Mouse (Mus musculus) lung, postnatal 0 days (tissue): ENCODE data around the gene Wdr38. TPM values are rescaled to one million over a fixed set of nuclear protein-coding genes. Genes with fewer than 3 reads are reported as not detected.
A peak's percentile ranks its signal among the peaks of the same experiment; 100 is the strongest.

ENCODE experiments used
- ATAC-seq: fragments of 200-750 bp; cut with Nextera tagmentation; 2 replicates; pipeline ENCODE4 v1.8.0; 2017; ENCODE audit warnings: moderate library complexity
- DNase-seq: peaks from one replicate; pipeline ENCODE4 v3.0.0-alpha.2; 2016; ENCODE audit warnings: low spot score
- H3K27ac ChIP-seq: fragments of 300-500 bp; sonication (generic); 2 replicates; pipeline ENCODE4 v1.5.1; 2014; ENCODE audit warnings: antibody characterized with exemption, mild to moderate bottlenecking, low read length, mixed read lengths
- H3K27me3 ChIP-seq: fragments of 300-500 bp; sonication (generic); replicated peaks from 2 replicates; pipeline ENCODE4 v1.6.1; 2014; ENCODE audit warnings: low read length, mixed read lengths; ENCODE audit not compliant: insufficient read depth
- H3K36me3 ChIP-seq: fragments of 300-500 bp; sonication (generic); 2 replicates; pipeline ENCODE4 v1.6.1; 2014; ENCODE audit warnings: low read length, mixed read lengths; ENCODE audit not compliant: insufficient read depth
- H3K4me1 ChIP-seq: fragments of 300-500 bp; sonication (generic); 2 replicates; pipeline ENCODE4 v1.6.1; 2014; ENCODE audit warnings: antibody characterized with exemption, low read depth, low read length, mixed read lengths; ENCODE audit not compliant: insufficient read depth
- H3K4me2 ChIP-seq: fragments of 300-500 bp; sonication (generic); replicated peaks from 2 replicates; pipeline ENCODE4 v1.6.1; 2014; ENCODE audit warnings: low read depth, mild to moderate bottlenecking, low read length, moderate library complexity, mixed read lengths
- H3K4me3 ChIP-seq: fragments of 300-500 bp; sonication (generic); 2 replicates; pipeline ENCODE4 v1.5.1; 2014; ENCODE audit warnings: low read depth, low read length
- H3K9ac ChIP-seq: fragments of 300-500 bp; sonication (generic); replicated peaks from 2 replicates; pipeline ENCODE4 v1.6.1; 2014; ENCODE audit warnings: low read depth, mild to moderate bottlenecking
- H3K9me3 ChIP-seq: fragments of 300-500 bp; sonication (generic); 2 replicates; pipeline ENCODE4 v1.6.1; 2016; ENCODE audit warnings: low read length, mixed read lengths
- CTCF ChIP-seq: IDR thresholded peaks from 2 replicates; pipeline ENCODE4 v1.5.1; 2016; ENCODE audit warnings: antibody characterized with exemption, mild to moderate bottlenecking
- EP300 ChIP-seq: IDR thresholded peaks from 2 replicates; pipeline ENCODE4 v1.6.1; 2016; ENCODE audit warnings: antibody characterized with exemption, mild to moderate bottlenecking, control low read depth
- WGBS: fragments of 180-500 bp; shearing (Covaris S2); extraction: QIAGEN DNeasy Blood & Tissue Kit; methylation state at CpG from one replicate; pipeline ENCODE4 v1.1.7; 2014; 5-methylcytosine and 5-hydroxymethylcytosine counted together
- polyA plus RNA-seq: library from polyadenylated mRNA; unstranded; fragments of >200 nt; fragmentation: Nextera tagmentation; extraction: Ambion mirVana; gene quantifications from 2 replicates; pipeline ENCODE4 v1.2.1, GENCODE M21; 2015

The Wdr38 gene
- polyA plus RNA-seq, 1 experiment from 2014 or later = 2.6 TPM

DNA sequence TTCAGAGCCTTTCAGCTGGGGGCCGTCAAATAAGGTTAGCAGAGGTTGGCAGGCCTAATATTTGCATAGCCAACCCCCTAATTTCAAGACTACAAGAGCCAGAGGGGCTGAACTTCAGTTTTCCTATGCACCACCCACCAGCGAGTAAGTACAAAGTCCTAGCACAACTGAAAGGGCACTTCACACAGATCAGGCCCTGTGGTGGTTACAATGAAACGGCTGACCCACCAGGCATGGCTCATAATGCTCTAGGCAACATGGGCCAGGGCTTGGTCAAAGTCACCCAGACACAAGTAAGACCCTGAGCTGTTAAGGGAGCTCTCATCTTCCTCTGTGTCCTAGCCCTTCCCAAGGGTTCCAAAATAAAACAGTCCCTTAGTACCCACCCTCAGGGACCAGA lies 4.6 kb downstream of the Wdr38 start:
- WGBS = 79% methylated on average over 3 of the region's 3 CpGs
- Histone ChIP-seq H3K4me2 (no peak overlapping the region), H3K9ac (no peak overlapping the region), H3K4me3 (no peak overlapping the region), H3K36me3 (peaks cover 9% of the 10 kb centered on the region), H3K27me3 (no peaks in the 10 kb centered on the region), H3K27ac (no peak overlapping the region), H3K4me1 (peaks cover 16% of the 10 kb centered on the region; the same call in 1 of the 2 replicates), H3K9me3 (no peaks in the 10 kb centered on the region)
- TF ChIP-seq EP300 (no peak), CTCF (no peak)
- DNase-seq = no peak
- ATAC-seq = no peak

- no peak for ATAC-seq
- H3K9me3 ChIP-seq = no peaks in the 10 kb centered on the region
- no peak overlapping the region for H3K9ac ChIP-seq
- no peak for DNase-seq
- no peak overlapping the region for H3K27ac ChIP-seq
- H3K4me1 ChIP-seq = peaks cover 17% of the 10 kb centered on the region
- H3K36me3 ChIP-seq = peaks cover 9% of the 10 kb centered on the region
- WGBS = 41% methylated on average over 8 of the region's 8 CpGs
- H3K4me2 ChIP-seq = no peak overlapping the region; the same call in 1 of the 2 replicates
- H3K4me3 ChIP-seq = no peak overlapping the region
- no peak for TF ChIP-seq CTCF
- TF ChIP-seq EP300 = no peak
- H3K27me3 ChIP-seq = no peaks in the 10 kb centered on the region
Measured at GRCm38 (mm10) chr2:39003106-39003505, 5.8 kb downstream of the Wdr38 start.

- Histone ChIP-seq H3K4me3 (no peak overlapping the region), H3K36me3 (peaks cover 9% of the 10 kb centered on the region), H3K4me2 (peak overlapping the region; percentile 74), H3K27me3 (no peaks in the 10 kb centered on the region), H3K9ac (peak overlapping the region; percentile 73; the same call in 1 of the 2 replicates), H3K9me3 (no peaks in the 10 kb centered on the region), H3K27ac (no peak overlapping the region), H3K4me1 (peaks cover 18% of the 10 kb centered on the region)
- no peak for DNase-seq
- no peak for ATAC-seq
- TF ChIP-seq EP300 = no peak
- TF ChIP-seq CTCF = no peak
- WGBS = 55% methylated on average over 5 of the region's 5 CpGs
Measured at GRCm38 (mm10) chr2:39003512-39003911, 6.2 kb downstream of the Wdr38 start.

DNA sequence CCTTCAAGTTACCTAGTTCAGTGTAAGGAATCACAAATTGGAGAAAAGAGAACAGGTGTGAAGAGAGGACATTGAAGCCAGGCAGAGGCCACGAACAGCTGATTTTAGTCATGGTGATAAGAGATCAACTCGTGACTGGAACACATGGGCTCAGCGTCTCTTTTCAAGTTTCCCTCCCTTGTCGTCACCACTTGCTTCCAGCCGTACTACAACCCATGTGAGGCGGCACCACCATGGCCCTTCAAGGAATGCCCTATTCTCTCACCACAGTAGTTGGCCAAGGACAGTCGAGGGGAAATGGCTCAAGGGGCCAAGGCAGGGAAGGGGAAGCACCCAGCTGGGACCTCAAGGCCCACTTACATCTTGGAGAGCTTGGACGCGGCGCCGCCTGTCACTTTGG lies 7.1 kb downstream of the Wdr38 start:
- peak overlapping the region; percentile 86 for H3K27ac ChIP-seq
- H3K4me1 ChIP-seq = peaks cover 26% of the 10 kb centered on the region
- ATAC-seq (peak; percentile 4), DNase-seq (peak; percentile 69)
- no peaks in the 10 kb centered on the region for H3K27me3 ChIP-seq
- H3K9me3 ChIP-seq = no peaks in the 10 kb centered on the region
- peak overlapping the region; percentile 74 for H3K4me2 ChIP-seq
- 1% methylated on average over 11 of the region's 11 CpGs for WGBS
- H3K9ac ChIP-seq = peak overlapping the region; percentile 73
- peak overlapping the region; percentile 71 for H3K4me3 ChIP-seq
- TF ChIP-seq EP300 (no peak), CTCF (no peak)
- peaks cover 9% of the 10 kb centered on the region for H3K36me3 ChIP-seq

- DNase-seq (peak; percentile 97), ATAC-seq (peak; percentile 90)
- Histone ChIP-seq H3K27ac (peak within 1 kb of the TSS; percentile 86), H3K27me3 (no peaks in the 10 kb centered on the region), H3K4me3 (peak within 1 kb of the TSS; percentile 71), H3K9ac (peak within 1 kb of the TSS; percentile 73), H3K4me2 (peak within 1 kb of the TSS; percentile 74), H3K4me1 (peaks cover 30% of the 10 kb centered on the region), H3K36me3 (peaks cover 9% of the 10 kb centered on the region), H3K9me3 (no peaks in the 10 kb centered on the region)
- no peak for TF ChIP-seq CTCF
- 1% methylated on average over 56 of the region's 58 CpGs for WGBS
Measured at GRCm38 (mm10) chr2:39004880-39005435, 7.7 kb downstream of the Wdr38 start, which contains the start of gene Arpc5l. Gene Arpc5l, plus strand, starts transcription at chr2:39005348.

DNA sequence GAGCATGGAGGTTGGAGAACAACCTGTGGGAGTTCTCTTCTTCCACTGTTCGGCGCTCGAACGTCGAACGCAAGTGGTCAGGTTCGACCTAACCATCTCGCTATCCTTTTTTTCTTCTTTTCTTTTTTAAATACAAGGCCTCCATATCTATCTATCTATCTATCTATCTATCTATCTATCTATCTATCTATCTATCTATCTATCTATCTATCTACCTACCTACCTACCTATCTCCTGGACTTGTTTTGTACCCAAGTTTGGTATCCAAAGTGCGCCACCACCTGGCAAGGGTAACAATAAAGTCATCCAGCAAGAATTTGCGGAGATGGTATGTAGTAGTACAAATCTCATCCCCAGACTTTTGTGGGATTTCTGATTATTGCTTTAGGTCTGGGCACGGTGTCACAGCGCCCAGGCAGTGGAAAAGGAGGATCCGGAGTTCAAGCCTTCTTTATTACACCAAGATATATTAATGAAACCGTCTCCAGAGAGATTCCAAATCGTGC lies 8.4 kb downstream of the Wdr38 start, which contains the start of gene Rpl35:
Gene Rpl35 (minus strand): TSS at position 51 of the 506 bp plus-strand sequence.
- H3K27me3 ChIP-seq = no peaks in the 10 kb centered on the region
- no peaks in the 10 kb centered on the region for H3K9me3 ChIP-seq
- H3K4me3 ChIP-seq = peak within 1 kb of the TSS; percentile 71
- peak within 1 kb of the TSS; percentile 86 for H3K27ac ChIP-seq
- peaks cover 5% of the 10 kb centered on the region for H3K36me3 ChIP-seq
- DNase-seq = peak; percentile 24
- peak; percentile 53 for TF ChIP-seq CTCF
- no peak for TF ChIP-seq EP300
- 11% methylated on average over 15 of the region's 15 CpGs for WGBS
- ATAC-seq = no peak
- H3K4me2 ChIP-seq = peak within 1 kb of the TSS; percentile 74
- peaks cover 30% of the 10 kb centered on the region for H3K4me1 ChIP-seq
- peak within 1 kb of the TSS; percentile 73 for H3K9ac ChIP-seq
